Mouse (Mus musculus) lung, embryonic 14.5 days (tissue): ENCODE data around the gene Olfr629. TPM values are rescaled to one million over a fixed set of nuclear protein-coding genes. Genes with fewer than 3 reads are reported as not detected.
A peak's percentile ranks its signal among the peaks of the same experiment; 100 is the strongest.
"Not testable (repeated sequence)": the region's sequence is repeated elsewhere in the genome, so short reads cannot be mapped to it uniquely, and the experiment has no call there.

Source experiments
- ATAC-seq: fragments of 200-750 bp; cut with Nextera tagmentation; 2 replicates; pipeline ENCODE4 v1.8.0; 2017; ENCODE audit warnings: mild to moderate bottlenecking, moderate TSS enrichment, moderate library complexity; ENCODE audit not compliant: insufficient read depth
- DNase-seq: peaks from one replicate; pipeline ENCODE4 v3.0.0-alpha.2; 2015
- H3K27ac ChIP-seq: fragments of 300-500 bp; sonication (generic); 2 replicates; pipeline ENCODE4 v1.5.1; 2014; ENCODE audit warnings: low read depth, mild to moderate bottlenecking, moderate library complexity
- H3K27me3 ChIP-seq: fragments of 300-500 bp; sonication (generic); 2 replicates; pipeline ENCODE4 v1.6.1; 2014; ENCODE audit warnings: low read length, control low read depth; ENCODE audit not compliant: insufficient read depth
- H3K36me3 ChIP-seq: fragments of 300-500 bp; sonication (generic); 2 replicates; pipeline ENCODE4 v1.6.1; 2014; ENCODE audit warnings: control low read depth; ENCODE audit not compliant: insufficient read depth
- H3K4me1 ChIP-seq: fragments of 300-500 bp; sonication (generic); 2 replicates; pipeline ENCODE4 v1.6.1; 2014; ENCODE audit warnings: antibody characterized with exemption, control low read depth; ENCODE audit not compliant: insufficient read depth
- H3K4me2 ChIP-seq: fragments of 300-500 bp; sonication (generic); 2 replicates; pipeline ENCODE4 v1.6.1; 2014; ENCODE audit warnings: mild to moderate bottlenecking
- H3K4me3 ChIP-seq: fragments of 300-500 bp; sonication (generic); 2 replicates; pipeline ENCODE4 v1.5.1; 2014; ENCODE audit warnings: low read depth, low read length
- H3K9ac ChIP-seq: fragments of 300-500 bp; sonication (generic); 2 replicates; pipeline ENCODE4 v1.6.1; 2014
- H3K9me3 ChIP-seq: fragments of 300-500 bp; sonication (generic); 2 replicates; pipeline ENCODE4 v1.6.1; 2016; ENCODE audit warnings: low read depth, low read length, control low read depth
- CTCF ChIP-seq: IDR thresholded peaks from 2 replicates; pipeline ENCODE4 v1.5.1; 2016; ENCODE audit warnings: antibody characterized with exemption, low read depth
- WGBS: fragments of 180-500 bp; shearing (Covaris S2); extraction: QIAGEN DNeasy Blood & Tissue Kit; methylation state at CpG from one replicate; pipeline ENCODE4 v1.1.7; 2014; 5-methylcytosine and 5-hydroxymethylcytosine counted together
- polyA plus RNA-seq: library from polyadenylated mRNA; unstranded; fragments of >200 nt; fragmentation: Nextera tagmentation; extraction: Ambion mirVana; gene quantifications from 2 replicates; pipeline ENCODE4 v1.2.1, GENCODE M21; 2014

Olfr629 gene
- polyA plus RNA-seq, 1 experiment from 2014 or later, result not detected

- Histone ChIP-seq H3K36me3 (no peaks in the 10 kb centered on the region), H3K27me3 (no peaks in the 10 kb centered on the region), H3K4me1 (no peaks in the 10 kb centered on the region), H3K4me2 (no peak within 1 kb of the TSS), H3K4me3 (no peak within 1 kb of the TSS), H3K9ac (no peak within 1 kb of the TSS), H3K27ac (no peak within 1 kb of the TSS), H3K9me3 (no peaks in the 10 kb centered on the region)
- no peak for ATAC-seq
- no peak for DNase-seq
- 35% methylated on average over 2 of the region's 2 CpGs for WGBS
- TF ChIP-seq CTCF, result no peak
These were observed 12.5 kb upstream of the Olfr629 start, which contains the start of gene Olfr630 for GRCm38 (mm10) chr7:103757233-103757632. Gene Olfr630 (minus strand): TSS chr7:103757333.

GRCm38 (mm10) chr7:103730074-103730473 lies 14.7 kb downstream of the Olfr629 start, which contains the start of gene Olfr628:
Gene Olfr628 (plus strand): TSS chr7:103730374.
- Histone ChIP-seq H3K9me3 (no peaks in the 10 kb centered on the region), H3K27me3 (no peaks in the 10 kb centered on the region), H3K27ac (no peak within 1 kb of the TSS), H3K4me1 (no peaks in the 10 kb centered on the region), H3K36me3 (no peaks in the 10 kb centered on the region), H3K4me2 (no peak within 1 kb of the TSS), H3K4me3 (no peak within 1 kb of the TSS), H3K9ac (no peak within 1 kb of the TSS)
- WGBS, result 86% methylated on average over 1 of the region's 1 CpGs
- no peak for ATAC-seq
- DNase-seq, result no peak
- no peak for TF ChIP-seq CTCF

GRCm38 (mm10) chr7:103716398-103716797 lies 28.3 kb downstream of the Olfr629 start:
- ATAC-seq, H3K9me3 ChIP-seq, H3K4me1 ChIP-seq, H3K27me3 ChIP-seq, H3K36me3 ChIP-seq, H3K4me2 ChIP-seq, H3K27ac ChIP-seq, H3K9ac ChIP-seq, DNase-seq, H3K4me3 ChIP-seq: not testable (repeated sequence)
- WGBS, result 94% methylated on average over 1 of the region's 1 CpGs

GRCm38 (mm10) chr7:103714371-103714770 lies 30.4 kb downstream of the Olfr629 start, which contains the start of gene Olfr243:
Gene Olfr243 (plus strand): TSS chr7:103714671.
- H3K4me1 ChIP-seq, result no peaks in the 10 kb centered on the region
- no peak for TF ChIP-seq CTCF
- no peak for DNase-seq
- H3K9me3 ChIP-seq, result no peaks in the 10 kb centered on the region
- no peak within 1 kb of the TSS for H3K4me3 ChIP-seq
- no peak within 1 kb of the TSS for H3K9ac ChIP-seq
- no peak within 1 kb of the TSS for H3K27ac ChIP-seq
- H3K36me3 ChIP-seq, result no peaks in the 10 kb centered on the region
- H3K27me3 ChIP-seq, result no peaks in the 10 kb centered on the region
- H3K4me2 ChIP-seq, result no peak within 1 kb of the TSS
- ATAC-seq, result no peak

- H3K9ac ChIP-seq, result no peak overlapping the region
- no peak overlapping the region for H3K4me2 ChIP-seq
- ATAC-seq (no peak), DNase-seq (peak; percentile 0)
- H3K4me3 ChIP-seq, result no peak overlapping the region
- no peak for TF ChIP-seq CTCF
- no peaks in the 10 kb centered on the region for H3K4me1 ChIP-seq
- H3K27me3 ChIP-seq, result no peaks in the 10 kb centered on the region
- H3K27ac ChIP-seq, result no peak overlapping the region
- no peaks in the 10 kb centered on the region for H3K36me3 ChIP-seq
- WGBS, result 38% methylated on average over 2 of the region's 2 CpGs
- no peaks in the 10 kb centered on the region for H3K9me3 ChIP-seq
These were observed 32.7 kb downstream of the Olfr629 start for GRCm38 (mm10) chr7:103712024-103712423.

GRCm38 (mm10) chr7:103699469-103699868 lies 45.3 kb downstream of the Olfr629 start:
- Histone ChIP-seq H3K27ac (no peak overlapping the region), H3K4me3 (no peak overlapping the region), H3K9ac (no peak overlapping the region), H3K9me3 (no peaks in the 10 kb centered on the region), H3K27me3 (no peaks in the 10 kb centered on the region), H3K36me3 (no peaks in the 10 kb centered on the region), H3K4me2 (no peak overlapping the region), H3K4me1 (no peaks in the 10 kb centered on the region)
- no peak for TF ChIP-seq CTCF
- DNase-seq (no peak), ATAC-seq (no peak)
- 89% methylated on average over 4 of the region's 4 CpGs for WGBS

Other genes starting within 250 kb of the Olfr629 start
- not detected in 2 replicates for gene Olfr609, start 246.9 kb downstream of the Olfr629 start, polyA plus RNA-seq
- not detected in 2 replicates for gene Olfr610, start 232.8 kb downstream of the Olfr629 start, polyA plus RNA-seq
- gene Olfr611, start 224.1 kb downstream of the Olfr629 start, polyA plus RNA-seq, result not detected in 2 replicates
- not detected in 2 replicates for gene Olfr612, start 202.2 kb downstream of the Olfr629 start, polyA plus RNA-seq
- not detected in 2 replicates for gene Olfr613, start 196.9 kb downstream of the Olfr629 start, polyA plus RNA-seq
- not detected in 2 replicates for gene Olfr615, start 188.9 kb downstream of the Olfr629 start, polyA plus RNA-seq
- not detected in 2 replicates for gene Olfr616, start 175.8 kb downstream of the Olfr629 start, polyA plus RNA-seq
- not detected in 2 replicates for gene Olfr617, start 171.9 kb downstream of the Olfr629 start, polyA plus RNA-seq
- gene Olfr618, start 154.8 kb downstream of the Olfr629 start, polyA plus RNA-seq, result not detected in 2 replicates
- gene Olfr619, start 144.4 kb downstream of the Olfr629 start, polyA plus RNA-seq, result not detected in 2 replicates
- gene Olfr620, start 132.4 kb downstream of the Olfr629 start, polyA plus RNA-seq, result not detected in 2 replicates
- gene Olfr622, start 102.2 kb downstream of the Olfr629 start, polyA plus RNA-seq, result not detected in 2 replicates
- not detected in 2 replicates for gene Olfr623, start 81.2 kb downstream of the Olfr629 start, polyA plus RNA-seq
- gene Olfr624, start 73.8 kb downstream of the Olfr629 start, polyA plus RNA-seq, result 0.03 TPM in 1 of 2 replicates, not detected in the other
- not detected in 2 replicates for gene Olfr625-ps1, start 62.2 kb downstream of the Olfr629 start, polyA plus RNA-seq
- gene Olfr243, start 30.3 kb downstream of the Olfr629 start, polyA plus RNA-seq, result not detected in 2 replicates
- not detected in 2 replicates for gene Olfr628, start 14.6 kb downstream of the Olfr629 start, polyA plus RNA-seq
- not detected in 2 replicates for gene Olfr630, start 12.4 kb upstream of the Olfr629 start, polyA plus RNA-seq
- gene Olfr69, start 26.7 kb upstream of the Olfr629 start, polyA plus RNA-seq, result not detected in 2 replicates
- gene Olfr68, start 34.8 kb upstream of the Olfr629 start, polyA plus RNA-seq, result not detected in 2 replicates
- gene Olfr67, start 46.9 kb upstream of the Olfr629 start, polyA plus RNA-seq, result not detected in 2 replicates
- 3,031 and 3,067 TPM in 2 replicates for gene Hbb-bt, start 69.1 kb upstream of the Olfr629 start, polyA plus RNA-seq
- 7,232 and 7,259 TPM in 2 replicates for gene Hbb-bs, start 83.2 kb upstream of the Olfr629 start, polyA plus RNA-seq
- gene Hbb-bh2, start 95.6 kb upstream of the Olfr629 start, polyA plus RNA-seq, result not detected in 2 replicates
- 9.2 and 18.0 TPM in 2 replicates for gene Hbb-bh1, start 98.2 kb upstream of the Olfr629 start, polyA plus RNA-seq
- gene Hbb-y, start 108.3 kb upstream of the Olfr629 start, polyA plus RNA-seq, result 1,485 and 1,968 TPM in 2 replicates
- gene Olfr66, start 141.3 kb upstream of the Olfr629 start, polyA plus RNA-seq, result not detected in 2 replicates
- gene Olfr64, start 149.5 kb upstream of the Olfr629 start, polyA plus RNA-seq, result not detected in 2 replicates
- gene Olfr65, start 158.5 kb upstream of the Olfr629 start, polyA plus RNA-seq, result not detected in 2 replicates
- not detected in 2 replicates for gene Olfr631, start 183.9 kb upstream of the Olfr629 start, polyA plus RNA-seq
- gene Olfr632, start 189.4 kb upstream of the Olfr629 start, polyA plus RNA-seq, result not detected in 2 replicates
- gene Olfr633, start 199.5 kb upstream of the Olfr629 start, polyA plus RNA-seq, result not detected in 2 replicates
- not detected in 2 replicates for gene Olfr635, start 226.2 kb upstream of the Olfr629 start, polyA plus RNA-seq